Mouse (Mus musculus): ENCODE data around the gene Iqsec3.

DNA sequence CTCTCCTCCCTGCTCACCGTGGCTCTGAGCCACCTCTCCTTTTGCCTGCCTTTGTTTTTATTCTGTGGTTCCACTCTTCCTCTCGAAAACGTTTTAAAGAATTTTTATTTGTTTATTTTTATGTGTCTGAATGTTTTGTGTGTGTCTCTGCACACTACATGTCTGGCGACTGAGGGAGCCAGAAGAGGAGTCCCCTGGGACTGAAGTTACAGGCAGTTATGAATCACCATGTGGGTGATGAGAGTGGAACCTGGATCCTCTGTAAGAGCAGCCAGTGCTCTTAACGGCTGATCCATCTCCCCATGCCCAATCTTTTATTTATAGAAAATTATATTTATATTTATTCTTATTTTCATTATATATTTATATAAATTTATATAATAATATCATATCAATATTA is 129.1 kb downstream of the Iqsec3 start:
- TF ChIP-seq POLR2A (IDR thresholded peaks at IDR 0.05; ENCODE audit: extremely low read depth, insufficient read depth, low read length): no peak
- no peak for TF ChIP-seq CTCF (IDR thresholded peaks at IDR 0.05; ENCODE audit: extremely low read depth, insufficient read depth, low read length)

Data from cortical plate, adult 2 months (tissue).